Mouse (Mus musculus) hematopoietic stem cell, adult 5-6 weeks (primary cell): Measurements from ENCODE around the gene Unkl. TPM values are rescaled to one million over a fixed set of nuclear protein-coding genes. Genes with fewer than 3 reads are reported as not detected.

Experiments
- ATAC-seq, 2 experiments: fragments of 125-278 bp in 1 of 2; replicated peaks in 1 of 2; 2 replicates each; pipeline ENCODE4 v1.8.0; 2016 to 2017; ENCODE audit warnings: inconsistent platforms in 2 of 2, mild to moderate bottlenecking in 2 of 2, moderate number of reproducible peaks in 2 of 2, low read depth in 1 of 2, moderate TSS enrichment in 1 of 2; ENCODE audit not compliant: low FRiP score in 2 of 2, poor library complexity in 2 of 2, severe bottlenecking in 2 of 2, insufficient read depth in 1 of 2, low TSS enrichment in 1 of 2
- total RNA-seq: library from RNA; stranded (forward); fragments of 172-1452, 232-1000 nt; gene quantifications from 2 replicates; pipeline ENCODE4 v1.2.3, GENCODE M21; 2017

Unkl gene
- total RNA-seq, 1 experiment from 2014 or later = 11.6 TPM

DNA sequence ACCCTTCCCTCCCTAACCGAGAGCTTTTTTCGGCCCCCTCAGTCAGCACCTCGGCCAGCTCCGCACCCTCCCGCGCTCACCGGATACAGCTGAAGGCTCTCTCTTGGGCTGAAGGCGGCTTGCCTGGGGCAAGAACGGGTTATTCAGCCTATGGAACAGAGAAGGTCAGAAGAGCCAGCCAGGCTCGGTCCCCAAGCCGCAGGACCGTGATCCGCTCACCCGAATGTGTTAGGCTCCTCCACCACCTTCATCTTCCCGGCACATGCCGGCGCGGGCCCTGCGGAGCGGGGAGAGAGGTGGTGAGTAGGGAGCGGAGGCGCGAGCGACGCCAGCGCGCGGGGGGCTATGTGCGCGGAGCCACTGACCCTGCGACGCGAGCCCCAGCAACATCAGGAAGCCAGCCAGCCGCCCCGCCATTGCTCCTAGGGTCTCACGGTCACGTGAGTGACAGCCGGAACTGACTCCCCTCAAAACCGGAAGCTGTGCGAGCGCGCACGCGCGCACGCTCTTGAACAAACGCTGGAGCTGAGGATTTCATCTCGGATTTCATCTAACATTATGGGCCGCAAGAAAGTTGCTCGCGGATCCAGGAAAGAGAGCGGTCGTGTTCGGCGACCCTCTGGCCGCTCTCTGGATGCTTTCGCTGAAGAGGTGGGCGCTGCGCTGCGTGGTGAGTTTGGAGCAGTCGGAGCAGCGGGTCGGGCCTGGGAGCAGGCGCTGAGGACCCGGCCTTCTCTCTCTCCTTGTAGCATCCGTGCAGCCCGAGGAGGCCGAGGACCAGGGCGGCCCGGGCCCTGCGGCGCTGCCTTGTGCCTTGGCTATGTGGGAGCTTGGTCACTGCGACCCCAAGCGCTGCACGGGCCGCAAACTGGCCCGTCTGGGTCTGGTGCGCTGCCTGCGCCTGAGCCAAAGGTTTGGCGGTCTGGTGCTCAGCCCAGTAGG is 51.8 kb downstream of the Unkl start, which contains the start of the genes Gnptg and Tsr3:
Gene Gnptg, minus strand, starts transcription at position 430 of the 942 bp plus-strand sequence.
Gene Tsr3, plus strand, starts transcription at position 476 of the 942 bp plus-strand sequence.
- ATAC-seq = peak; percentile 55 to 85

- ATAC-seq = no peak
Observed at GRCm38 (mm10) chr17:25243131-25243780, 55.1 kb downstream of the Unkl start.

GRCm38 (mm10) chr17:25244239-25244638 is 56.0 kb downstream of the Unkl start:
- ATAC-seq = no peak

GRCm38 (mm10) chr17:25248033-25248750 is 60.0 kb downstream of the Unkl start:
- ATAC-seq = peak; percentile 81 to 84

DNA sequence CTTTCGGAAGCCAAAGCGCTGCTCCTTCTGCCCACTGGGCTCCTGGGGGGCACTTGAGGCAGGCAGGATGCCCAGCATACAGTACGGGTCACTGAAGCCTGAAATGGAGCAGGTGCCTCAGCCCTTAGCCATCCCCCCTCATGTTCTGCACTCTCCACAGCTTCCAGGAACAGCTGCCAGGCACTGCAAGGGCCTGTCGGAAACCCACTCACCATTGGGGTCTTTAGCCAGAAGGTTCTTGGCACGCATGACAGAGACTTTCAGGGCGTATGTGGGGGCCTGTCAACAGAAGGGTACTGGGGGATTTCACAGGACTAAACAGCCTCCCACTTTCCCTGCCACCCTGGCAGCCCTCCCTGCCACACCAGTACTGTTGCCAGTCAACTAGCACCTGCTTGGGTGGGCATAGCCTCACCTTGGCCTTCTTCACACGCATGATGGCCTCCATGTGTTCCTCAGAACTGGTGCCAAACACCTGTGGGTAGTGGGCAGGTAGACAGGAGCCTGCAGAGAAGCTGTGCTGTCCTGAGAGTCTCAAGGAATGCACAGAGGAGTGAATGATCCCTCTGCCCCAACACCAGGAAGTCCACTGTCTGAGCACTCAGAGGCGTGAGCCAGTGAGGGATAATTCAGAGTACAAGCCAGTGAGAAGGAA is 62.1 kb downstream of the Unkl start:
- ATAC-seq = no peak

DNA sequence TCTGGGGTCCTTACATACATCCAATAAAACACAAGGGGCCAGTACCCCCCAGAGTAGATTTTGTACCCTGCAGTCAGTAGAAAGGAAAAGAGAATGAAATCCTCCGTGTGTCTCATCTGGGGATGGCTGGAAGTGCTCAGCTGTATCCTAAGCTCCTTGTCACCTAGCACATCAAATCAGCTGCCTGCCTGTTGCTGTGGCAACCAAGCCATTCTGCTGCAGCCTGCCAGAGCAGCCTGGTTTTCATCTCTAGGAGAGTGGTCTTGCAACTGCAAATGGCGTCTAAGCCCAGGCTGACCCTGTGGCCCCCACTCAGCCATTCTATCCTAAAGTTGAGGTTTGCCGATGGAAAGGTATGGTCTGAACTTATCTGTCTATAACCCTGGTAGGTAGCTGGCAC is 64.4 kb downstream of the Unkl start:
- no peak for ATAC-seq

- no peak for ATAC-seq
Observed at GRCm38 (mm10) chr17:25253760-25254159, 65.6 kb downstream of the Unkl start.

DNA sequence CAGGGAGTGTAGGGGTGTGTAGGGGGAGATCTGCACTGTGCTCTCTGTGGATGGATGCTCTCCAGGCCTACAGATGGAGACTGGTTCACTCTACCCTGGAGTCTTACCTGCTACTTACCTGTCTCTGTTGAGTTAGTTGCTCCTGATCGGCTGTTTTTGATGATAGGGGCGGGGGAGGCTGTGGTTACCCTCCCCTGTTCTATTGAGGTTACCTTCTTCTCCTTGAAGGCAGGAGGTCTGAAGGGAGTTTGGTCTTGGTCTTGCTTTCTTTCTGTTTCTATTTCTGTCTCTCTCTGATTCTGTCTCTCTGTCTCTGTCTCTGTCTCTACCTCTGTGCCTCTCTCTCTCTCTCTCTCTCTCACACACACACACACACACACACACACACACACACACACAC is 66.9 kb downstream of the Unkl start:
- ATAC-seq = no peak

DNA sequence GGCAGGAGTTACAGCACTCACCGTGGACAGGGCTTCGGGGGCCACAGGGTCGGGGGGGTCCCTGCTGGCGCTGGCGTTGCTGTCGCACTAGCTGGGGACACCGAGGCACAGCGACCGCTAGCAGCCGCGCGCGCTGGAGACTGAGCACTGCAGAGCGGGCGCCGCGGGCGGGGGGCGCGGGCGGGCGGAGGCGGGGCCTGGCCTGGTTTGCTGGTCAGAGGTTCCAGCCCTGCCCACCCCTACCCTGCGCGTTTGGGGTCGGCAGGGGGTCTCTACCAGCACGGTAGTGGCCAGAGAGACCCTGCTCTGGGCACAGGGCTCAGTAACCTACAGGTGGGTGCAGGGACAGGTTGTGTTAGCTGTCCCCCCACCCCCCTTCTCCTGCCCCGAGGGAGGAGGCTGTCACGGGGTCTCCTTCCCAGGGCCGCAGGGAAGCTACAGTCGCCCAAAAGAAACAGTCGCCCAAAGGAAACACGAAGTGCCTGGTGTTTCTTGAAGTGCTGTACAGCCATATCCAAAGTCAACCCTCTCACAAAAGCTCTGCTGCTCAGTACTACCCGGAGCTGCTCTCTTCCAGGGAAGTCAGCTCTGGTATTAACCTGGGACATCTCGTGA is 68.0 kb downstream of the Unkl start, which contains the start of gene Baiap3:
Gene Baiap3, minus strand, starts transcription at position 225 of the 615 bp plus-strand sequence.
- ATAC-seq = no peak

DNA sequence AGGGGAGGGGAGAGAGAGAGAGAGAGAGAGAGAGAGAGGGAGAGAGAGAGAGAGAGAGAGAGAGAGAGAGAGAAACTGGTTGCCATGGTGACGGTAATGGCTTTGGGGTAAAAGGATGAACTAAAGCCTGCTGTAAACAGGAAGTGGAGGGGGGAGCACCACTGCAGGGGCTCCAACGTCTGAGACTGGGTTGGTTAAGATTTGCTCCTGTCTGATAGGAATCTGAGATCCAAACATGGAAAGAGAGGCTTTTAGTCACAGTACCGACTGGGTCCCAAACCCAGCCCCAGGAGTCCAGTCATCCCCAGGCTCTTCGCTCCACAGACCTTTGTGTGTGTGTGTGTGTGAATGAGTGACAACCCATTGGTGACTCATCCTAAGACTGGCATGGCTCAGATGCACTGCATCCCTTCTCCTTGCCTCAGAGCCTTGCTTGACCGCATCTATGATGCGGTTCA is 69.6 kb downstream of the Unkl start:
- ATAC-seq = no peak

DNA sequence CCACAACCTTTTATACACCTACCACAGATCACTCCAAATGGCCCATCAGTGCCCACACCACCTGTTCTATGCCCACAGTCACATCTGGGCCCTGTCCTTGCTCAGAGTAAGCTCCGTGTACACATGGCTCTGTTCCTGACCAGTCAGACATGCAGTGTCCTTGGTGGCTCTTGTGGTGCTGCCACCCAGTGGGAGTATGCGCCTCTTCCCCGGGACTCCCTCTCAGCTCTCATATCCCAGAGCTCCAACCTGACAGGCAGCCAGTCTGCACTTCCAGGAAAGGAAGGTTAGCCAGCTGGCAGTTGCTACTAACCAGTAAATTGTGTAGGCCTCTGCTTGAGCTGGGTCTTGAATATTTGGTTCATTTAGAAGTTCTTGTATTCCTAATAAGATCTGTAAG is 76.3 kb downstream of the Unkl start:
- no peak for ATAC-seq

DNA sequence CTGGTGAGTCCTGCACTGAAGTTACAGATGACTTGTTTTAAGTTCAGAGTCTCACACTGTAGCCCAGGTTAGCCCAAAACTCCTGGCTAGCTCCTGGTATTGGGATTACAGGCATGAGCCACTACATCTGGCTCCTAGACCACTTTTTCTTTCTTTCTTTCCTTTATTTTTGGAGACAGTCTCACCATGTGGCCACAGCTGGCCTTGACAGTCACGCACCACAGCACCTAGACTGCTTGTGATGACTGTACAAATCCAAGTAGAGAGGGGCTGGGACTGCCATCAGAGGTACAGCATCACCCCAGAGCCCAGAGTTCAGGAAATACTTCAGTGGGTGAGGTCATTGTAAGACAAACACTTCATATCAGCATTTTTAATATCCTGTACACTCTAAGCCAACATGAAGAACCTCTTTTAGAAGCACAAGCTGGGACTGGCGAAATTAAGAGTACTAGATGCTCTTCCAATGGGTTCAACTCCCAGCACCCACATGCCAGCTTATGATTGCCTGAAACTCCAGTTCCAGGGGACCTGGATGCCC is 82.7 kb downstream of the Unkl start:
- no peak for ATAC-seq

DNA sequence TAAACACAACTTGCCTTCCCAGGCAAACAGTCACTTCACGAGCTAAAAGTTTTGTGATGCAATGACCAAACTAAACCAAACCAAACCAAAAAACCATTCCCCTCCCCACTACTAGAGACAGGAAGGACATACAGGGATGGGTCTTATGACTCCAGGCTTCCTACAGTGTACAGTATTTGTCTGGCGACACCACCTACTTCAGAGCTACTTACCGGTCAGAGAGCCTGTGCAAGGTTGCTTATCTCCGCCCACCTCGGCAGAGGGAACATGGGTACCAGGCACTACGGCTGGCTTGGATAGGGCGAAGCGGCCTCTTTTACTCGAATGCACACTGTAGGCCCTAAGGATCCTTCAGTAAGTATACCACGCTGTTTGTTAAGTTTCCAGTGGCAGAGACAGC is 84.1 kb downstream of the Unkl start:
- no peak for ATAC-seq

DNA sequence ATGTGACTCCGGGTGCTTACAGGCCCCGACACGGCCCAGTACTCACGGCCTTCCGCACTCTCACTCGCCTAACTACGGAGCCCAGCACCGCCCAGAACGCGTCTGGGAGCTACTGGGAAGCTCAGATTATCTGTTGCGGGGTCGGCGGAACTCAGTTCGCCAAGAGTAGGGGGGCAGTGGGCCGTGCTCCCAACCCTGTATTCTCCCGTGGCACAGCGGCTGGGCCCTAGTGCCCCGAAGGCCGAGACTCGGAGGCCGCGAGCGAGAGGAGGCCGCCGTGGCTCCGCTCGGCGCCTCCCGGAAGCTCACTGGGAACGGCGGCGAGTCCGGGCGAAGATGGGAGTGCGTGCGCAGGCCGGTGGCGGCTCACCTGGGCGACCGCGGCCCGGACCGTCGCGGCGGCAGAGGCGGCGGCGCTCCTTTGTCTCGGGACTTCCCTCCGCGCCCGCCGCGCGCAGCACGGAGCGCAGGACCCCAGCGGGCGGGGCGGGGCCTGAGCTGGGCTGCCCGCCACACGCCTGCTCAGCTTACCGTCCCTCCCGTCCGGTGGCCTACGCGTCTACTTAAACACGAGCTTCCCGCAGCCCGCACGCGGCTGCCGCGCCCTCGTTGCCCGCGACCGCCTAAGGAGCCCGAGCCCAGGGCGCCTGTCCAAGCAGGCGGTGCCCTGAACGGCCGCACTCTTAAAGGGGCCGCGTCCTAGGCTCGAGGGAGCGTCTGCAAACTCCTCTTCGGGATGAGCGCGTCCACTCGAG is 84.9 kb downstream of the Unkl start:
- ATAC-seq = peak; percentile 63

DNA sequence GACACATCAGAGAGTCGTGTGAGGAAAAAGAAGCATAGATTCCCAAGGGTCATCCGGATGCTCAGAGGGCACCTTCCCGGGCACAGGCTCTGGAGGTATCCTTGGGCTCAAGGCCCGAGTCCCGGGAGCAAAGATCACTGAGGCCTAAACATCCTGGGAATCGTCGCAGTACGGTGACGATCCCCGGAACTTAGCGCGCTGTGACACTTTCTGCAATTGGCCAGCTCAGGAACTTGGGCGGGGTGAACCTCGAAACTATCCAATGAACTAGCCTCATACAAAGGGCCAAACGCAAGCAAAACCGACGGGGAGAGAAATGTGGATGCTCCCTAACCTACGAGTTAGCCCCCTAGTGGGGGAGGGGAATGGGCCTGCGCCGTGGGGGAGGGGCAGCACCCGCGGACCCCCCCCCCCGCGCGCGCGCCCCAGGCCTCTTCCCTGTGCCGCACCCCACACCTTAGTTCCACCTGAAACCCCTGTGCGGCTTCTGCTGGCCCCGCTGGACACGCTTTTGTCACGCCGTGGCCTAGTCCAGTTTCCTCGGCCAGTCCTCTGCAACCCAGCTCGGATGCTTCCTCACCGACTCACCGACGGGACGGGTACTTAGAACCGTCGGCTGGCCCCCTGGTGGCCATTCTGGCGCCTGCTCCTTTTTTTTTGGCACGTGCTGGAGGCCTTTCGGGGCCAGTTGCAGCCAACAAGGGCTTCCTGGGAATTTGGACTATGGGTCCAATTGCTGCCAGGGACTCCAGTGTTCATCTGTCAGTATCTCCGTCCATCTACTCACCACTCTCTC is 85.7 kb downstream of the Unkl start:
- ATAC-seq = peak; percentile 70 to 78
